Mouse (Mus musculus) myocyte (in vitro differentiated cells): ENCODE data around the gene Hoga1.

Source experiments
- CEBPB ChIP-seq: IDR thresholded peaks from 2 replicates; pipeline ENCODE4 v1.6.1; 2011; ENCODE audit warnings: mild to moderate bottlenecking, moderate library complexity; ENCODE audit not compliant: poor library complexity, insufficient read depth, severe bottlenecking
- MAX ChIP-seq: IDR thresholded peaks from one replicate; pipeline ENCODE4 v1.6.1; 2011; ENCODE audit warnings: low read depth, mild to moderate bottlenecking, control low read depth
- MYOD1 ChIP-seq, 3 experiments: IDR thresholded peaks; one replicate each; pipeline ENCODE4 v1.6.1; 2011; ENCODE audit warnings: control low read depth in 2 of 3, low read depth in 2 of 3, mild to moderate bottlenecking in 2 of 3, moderate library complexity in 1 of 3; ENCODE audit not compliant: insufficient read length in 2 of 3, control insufficient read depth in 1 of 3
- POLR2A ChIP-seq: IDR thresholded peaks from one replicate; pipeline ENCODE4 v1.6.1; 2011; ENCODE audit warnings: low read depth, mild to moderate bottlenecking, control low read depth, moderate library complexity; ENCODE audit not compliant: insufficient read length
- POLR2AphosphoS2 ChIP-seq: IDR thresholded peaks from one replicate; pipeline ENCODE4 v1.6.1; 2011; ENCODE audit warnings: low read depth, control low read depth; ENCODE audit not compliant: insufficient read length
- SRF ChIP-seq: IDR thresholded peaks from one replicate; pipeline ENCODE4 v1.6.1; 2011; ENCODE audit warnings: low read depth; ENCODE audit not compliant: control insufficient read depth, insufficient read length
- TCF12 ChIP-seq: IDR thresholded peaks from one replicate; pipeline ENCODE4 v1.6.1; 2011; ENCODE audit warnings: mild to moderate bottlenecking, control low read depth; ENCODE audit not compliant: poor library complexity, insufficient read depth, severe bottlenecking
- TCF3 ChIP-seq: IDR thresholded peaks from one replicate; pipeline ENCODE4 v1.6.1; 2011; ENCODE audit warnings: low read depth, control low read depth; ENCODE audit not compliant: insufficient read length

- TF ChIP-seq POLR2AphosphoS2 (no peak), CEBPB (no peak), POLR2A (no peak), MAX (no peak), TCF12 (no peak), TCF3 (no peak), SRF (no peak), MYOD1 (IDR thresholded peaks at IDR 0.05; ENCODE audit: control insufficient read depth in 1 of 3, insufficient read length in 2 of 3, low read depth in 2 of 3) (no peak)
These were observed 10.4 kb upstream of the Hoga1 start for GRCm38 (mm10) chr19:42034881-42035455.
